Mouse (Mus musculus): ENCODE measurements around the gene Evi2b.

DNA sequence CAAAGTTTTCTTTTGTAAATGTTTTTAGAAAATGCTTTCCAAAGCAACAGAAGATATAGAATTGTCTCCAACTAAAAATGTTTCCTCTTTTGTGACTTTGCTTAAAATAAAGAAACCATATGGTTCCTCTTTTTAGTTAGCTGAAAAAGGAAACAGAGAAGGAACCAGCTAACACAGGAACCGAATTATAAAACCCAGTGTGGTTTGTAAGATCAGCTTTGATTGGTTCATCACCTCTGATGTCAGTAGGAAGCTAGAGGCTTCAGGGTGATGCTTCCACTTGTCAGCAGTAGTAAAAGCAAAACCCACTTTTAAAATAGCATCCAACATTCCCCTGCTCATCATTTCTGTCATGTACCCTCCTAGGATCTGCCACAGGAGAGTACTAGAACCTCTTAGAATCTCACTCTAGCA lies 3.7 kb downstream of the Evi2b start:
- no peak for TF ChIP-seq TAL1 (conservative IDR thresholded peaks at IDR 0.05; ENCODE audit: low read depth, low read length)
- no peak for TF ChIP-seq CTCF (IDR thresholded peaks at IDR 0.05; ENCODE audit: low read depth, low read length)
